Mouse (Mus musculus): ENCODE measurements around the gene 1600014C23Rik. TPM values are rescaled to one million over a fixed set of nuclear protein-coding genes. Genes with fewer than 3 reads are reported as not detected.
A peak's percentile ranks its signal among the peaks of the same experiment; 100 is the strongest.

1600014C23Rik gene
- polyA plus RNA-seq, 1 experiment from 2014 or later: not detected

DNA sequence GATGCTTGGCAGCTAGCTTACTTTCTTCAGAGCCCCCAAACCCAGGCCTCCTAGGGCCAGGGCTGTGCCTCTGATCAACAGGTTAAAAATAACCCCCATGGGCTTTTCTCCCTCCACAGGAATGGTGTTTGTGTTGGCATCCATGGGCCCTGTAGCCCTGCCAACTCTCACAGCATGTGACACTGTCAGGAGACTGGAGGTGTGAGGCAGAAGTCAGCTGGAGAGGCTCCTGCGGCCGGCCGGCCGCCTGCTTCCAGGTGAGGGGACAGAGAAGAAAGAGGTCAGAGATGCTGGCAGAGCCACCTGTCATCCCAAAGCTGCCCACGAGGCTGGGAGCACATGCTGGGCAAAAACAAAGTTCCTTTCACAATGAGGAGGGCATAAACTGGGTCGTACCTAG is 15.5 kb upstream of the 1600014C23Rik start:
- Histone ChIP-seq H3K27me3 (replicated peaks) (peaks cover 6% of the 10 kb centered on the region; the same call in 1 of the 2 replicates), H3K4me3 (no peak overlapping the region), H3K9ac (no peak overlapping the region), H3K4me2 (0 out of 2 replicates have a peak overlapping the region, but pooled peaks have one; percentile 62), H3K36me3 (no peaks in the 10 kb centered on the region), H3K27ac (peak overlapping the region; percentile 90; the same call in 1 of the 2 replicates), H3K9me3 (replicated peaks) (no peaks in the 10 kb centered on the region), H3K4me1 (peaks cover 66% of the 10 kb centered on the region)
- 69% methylated on average over 6 of the region's 6 CpGs for WGBS (ENCODE audit: insufficient replicate concordance)
- ATAC-seq: no peak

DNA sequence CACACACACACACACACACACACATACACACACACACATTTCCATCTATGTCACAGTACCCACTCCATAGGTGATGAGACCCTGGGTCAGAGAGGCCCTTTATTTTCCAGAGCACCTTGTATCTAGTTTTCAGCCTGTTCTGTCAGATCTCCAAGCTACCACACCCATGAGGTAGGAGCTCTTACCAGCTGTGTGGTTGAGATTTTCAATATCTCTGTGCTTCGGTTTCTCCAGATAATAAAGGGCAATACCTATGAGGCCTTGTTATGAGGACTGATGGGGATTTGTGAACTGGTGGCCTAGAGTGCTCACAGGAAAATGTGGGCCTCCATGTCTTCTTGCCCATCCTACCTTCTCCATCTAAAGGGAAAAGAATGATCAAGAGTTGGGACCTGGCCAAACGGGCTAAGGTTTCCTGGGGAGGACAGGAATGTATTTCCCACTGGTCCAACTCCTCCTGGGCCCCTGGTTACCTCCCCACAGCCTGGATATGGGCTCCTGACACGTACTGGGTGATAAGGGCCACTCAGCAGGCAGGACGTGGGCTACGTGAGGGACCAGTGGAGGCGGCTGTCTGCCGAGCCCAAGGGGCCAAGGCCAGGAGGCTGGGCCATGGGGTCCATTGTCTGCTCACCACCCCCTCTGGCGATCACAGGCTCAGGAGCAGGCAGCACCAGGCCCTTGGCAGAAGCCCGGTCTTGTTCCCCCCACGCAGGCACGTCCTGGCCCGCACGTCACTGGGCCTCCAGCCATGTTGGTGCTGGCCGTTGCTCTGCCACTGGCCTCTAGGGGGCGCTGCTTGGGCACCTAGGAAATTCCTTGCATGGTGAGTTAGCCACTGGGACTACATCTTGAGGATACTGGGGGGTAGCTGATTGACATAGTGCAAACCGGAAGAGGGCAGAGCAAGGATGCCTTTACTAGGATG is 14.5 kb upstream of the 1600014C23Rik start:
- peak; percentile 82 for ATAC-seq
- Histone ChIP-seq H3K36me3 (no peaks in the 10 kb centered on the region), H3K27me3 (replicated peaks) (peaks cover 6% of the 10 kb centered on the region; the same call in 1 of the 2 replicates), H3K4me3 (peak overlapping the region; percentile 27; the same call in 1 of the 2 replicates), H3K27ac (peak overlapping the region; percentile 90), H3K4me2 (peak overlapping the region; percentile 62), H3K9ac (peak overlapping the region; percentile 59), H3K9me3 (replicated peaks) (no peaks in the 10 kb centered on the region), H3K4me1 (peaks cover 75% of the 10 kb centered on the region)
- WGBS (ENCODE audit: insufficient replicate concordance): 37% methylated on average over 16 of the region's 16 CpGs

DNA sequence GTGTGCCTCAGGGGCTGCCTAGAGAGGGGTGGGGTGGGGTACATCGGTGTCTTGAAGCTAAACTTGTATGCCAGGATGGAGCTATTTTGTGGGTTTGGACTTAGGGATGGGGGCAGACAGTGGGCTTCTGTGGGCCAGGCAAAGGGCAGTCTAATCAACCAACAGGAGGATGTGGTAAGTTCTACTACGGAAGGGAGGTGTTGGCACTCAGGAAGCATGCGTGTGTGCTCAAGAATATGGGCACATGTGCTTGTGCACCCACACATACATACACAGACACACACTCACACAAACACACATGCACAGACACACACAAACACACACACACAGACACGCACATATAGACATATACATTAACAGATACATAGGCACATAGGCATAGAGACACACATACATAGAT is 13.6 kb upstream of the 1600014C23Rik start:
- no peak for ATAC-seq
- Histone ChIP-seq H3K9ac (peak overlapping the region; percentile 59), H3K27me3 (replicated peaks) (peaks cover 5% of the 10 kb centered on the region; the same call in 1 of the 2 replicates), H3K4me3 (no peak overlapping the region), H3K36me3 (no peaks in the 10 kb centered on the region), H3K27ac (peak overlapping the region; percentile 90), H3K4me1 (peaks cover 76% of the 10 kb centered on the region), H3K9me3 (replicated peaks) (no peaks in the 10 kb centered on the region), H3K4me2 (peak overlapping the region; percentile 62)
- 49% methylated on average over 4 of the region's 4 CpGs for WGBS (ENCODE audit: insufficient replicate concordance)

DNA sequence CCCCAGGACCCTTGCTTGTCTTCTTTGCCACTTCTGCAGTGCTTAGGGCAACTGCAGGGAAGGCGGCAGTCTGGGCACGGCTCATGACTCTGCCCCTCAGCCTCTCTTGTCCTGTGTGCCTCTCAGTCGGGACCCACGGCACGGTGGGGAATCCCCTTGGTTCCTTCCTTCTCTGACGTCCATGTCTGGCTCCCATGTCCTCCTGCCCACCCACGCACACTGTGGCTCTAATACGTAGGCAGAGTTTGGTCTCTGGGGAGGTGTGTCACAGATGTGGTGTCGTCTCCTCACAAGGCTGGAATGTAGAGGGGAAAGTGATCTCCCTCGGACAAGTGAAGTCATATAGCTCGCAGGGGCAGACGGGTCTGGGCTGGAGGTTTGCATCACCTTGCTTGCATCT is 13.1 kb upstream of the 1600014C23Rik start:
- Histone ChIP-seq H3K9ac (no peak overlapping the region), H3K27ac (peak overlapping the region; percentile 90), H3K4me2 (peak overlapping the region; percentile 62; the same call in 1 of the 2 replicates), H3K36me3 (no peaks in the 10 kb centered on the region), H3K27me3 (replicated peaks) (no peaks in the 10 kb centered on the region), H3K9me3 (replicated peaks) (no peaks in the 10 kb centered on the region), H3K4me3 (no peak overlapping the region), H3K4me1 (peaks cover 76% of the 10 kb centered on the region)
- WGBS (ENCODE audit: insufficient replicate concordance): 52% methylated on average over 12 of the region's 12 CpGs
- no peak for ATAC-seq

- Histone ChIP-seq H3K27ac (peak overlapping the region; percentile 70), H3K9ac (no peak overlapping the region), H3K4me1 (peaks cover 81% of the 10 kb centered on the region), H3K4me3 (no peak overlapping the region), H3K27me3 (replicated peaks) (no peaks in the 10 kb centered on the region), H3K36me3 (no peaks in the 10 kb centered on the region), H3K4me2 (peak overlapping the region; percentile 37), H3K9me3 (replicated peaks) (no peaks in the 10 kb centered on the region)
- WGBS (ENCODE audit: insufficient replicate concordance): 74% methylated on average over 2 of the region's 2 CpGs
- peak; percentile 66 for ATAC-seq
Measured at GRCm38 (mm10) chr17:45745629-45746028, 12.0 kb upstream of the 1600014C23Rik start.

DNA sequence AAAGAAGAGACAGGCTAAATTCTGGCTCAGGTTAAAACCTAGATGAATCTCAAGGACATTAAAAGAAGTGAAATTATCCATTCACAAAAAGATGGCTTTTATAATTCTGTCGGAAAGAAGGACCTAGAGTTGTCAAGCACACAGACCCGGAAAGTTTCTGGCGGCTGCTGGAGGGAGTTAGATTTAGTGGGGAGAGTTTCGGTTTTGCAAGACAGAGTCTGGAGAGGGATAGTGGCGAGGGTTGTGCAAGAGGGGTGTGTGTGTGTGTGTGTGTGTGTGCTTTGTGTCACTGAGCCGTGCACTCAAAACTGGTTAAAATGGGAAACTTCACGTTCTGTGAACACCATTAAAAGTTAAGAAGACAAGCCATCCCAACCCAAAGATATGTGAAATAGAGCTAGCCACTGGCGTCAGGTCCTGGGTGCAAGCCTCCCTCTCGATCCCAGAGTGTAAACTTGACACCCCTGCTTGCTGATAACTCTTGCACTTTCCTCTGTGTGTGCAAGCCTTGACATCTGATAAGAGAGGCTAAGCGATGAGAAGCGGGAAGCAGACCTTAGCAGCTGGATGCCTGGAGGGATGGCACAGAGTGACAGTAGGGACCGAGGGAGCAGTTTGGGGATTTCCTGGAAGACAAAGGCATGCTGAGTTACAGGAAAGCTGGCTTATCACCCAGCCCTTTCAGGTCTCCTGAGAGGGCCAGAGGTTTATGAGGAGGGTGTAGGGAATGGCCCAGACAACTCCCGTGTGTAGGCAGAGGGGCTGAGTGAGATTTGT is 8.9 kb upstream of the 1600014C23Rik start:
- no peaks in the 10 kb centered on the region; the same call in 1 of the 2 replicates for H3K27me3 ChIP-seq (replicated peaks)
- H3K9ac ChIP-seq: peak overlapping the region; percentile 55
- peaks cover 64% of the 10 kb centered on the region for H3K4me1 ChIP-seq
- peak overlapping the region; percentile 53 for H3K4me2 ChIP-seq
- ATAC-seq: peak; percentile 80
- H3K4me3 ChIP-seq: peak overlapping the region; percentile 6; the same call in 1 of the 2 replicates
- peak overlapping the region; percentile 79 for H3K27ac ChIP-seq
- no peaks in the 10 kb centered on the region for H3K36me3 ChIP-seq
- H3K9me3 ChIP-seq (replicated peaks): no peaks in the 10 kb centered on the region
- WGBS (ENCODE audit: insufficient replicate concordance): 30% methylated on average over 13 of the region's 13 CpGs

GRCm38 (mm10) chr17:45737078-45737601 is 3.5 kb upstream of the 1600014C23Rik start:
- peaks cover 54% of the 10 kb centered on the region for H3K4me1 ChIP-seq
- peak overlapping the region; percentile 89 for H3K27ac ChIP-seq
- no peaks in the 10 kb centered on the region for H3K9me3 ChIP-seq (replicated peaks)
- H3K36me3 ChIP-seq: no peaks in the 10 kb centered on the region
- peak overlapping the region; percentile 80 for H3K4me2 ChIP-seq
- WGBS (ENCODE audit: insufficient replicate concordance): 7% methylated on average over 10 of the region's 10 CpGs
- ATAC-seq: peak; percentile 64
- peak overlapping the region; percentile 73 for H3K9ac ChIP-seq
- H3K4me3 ChIP-seq: peak overlapping the region; percentile 64
- H3K27me3 ChIP-seq (replicated peaks): peaks cover 27% of the 10 kb centered on the region

DNA sequence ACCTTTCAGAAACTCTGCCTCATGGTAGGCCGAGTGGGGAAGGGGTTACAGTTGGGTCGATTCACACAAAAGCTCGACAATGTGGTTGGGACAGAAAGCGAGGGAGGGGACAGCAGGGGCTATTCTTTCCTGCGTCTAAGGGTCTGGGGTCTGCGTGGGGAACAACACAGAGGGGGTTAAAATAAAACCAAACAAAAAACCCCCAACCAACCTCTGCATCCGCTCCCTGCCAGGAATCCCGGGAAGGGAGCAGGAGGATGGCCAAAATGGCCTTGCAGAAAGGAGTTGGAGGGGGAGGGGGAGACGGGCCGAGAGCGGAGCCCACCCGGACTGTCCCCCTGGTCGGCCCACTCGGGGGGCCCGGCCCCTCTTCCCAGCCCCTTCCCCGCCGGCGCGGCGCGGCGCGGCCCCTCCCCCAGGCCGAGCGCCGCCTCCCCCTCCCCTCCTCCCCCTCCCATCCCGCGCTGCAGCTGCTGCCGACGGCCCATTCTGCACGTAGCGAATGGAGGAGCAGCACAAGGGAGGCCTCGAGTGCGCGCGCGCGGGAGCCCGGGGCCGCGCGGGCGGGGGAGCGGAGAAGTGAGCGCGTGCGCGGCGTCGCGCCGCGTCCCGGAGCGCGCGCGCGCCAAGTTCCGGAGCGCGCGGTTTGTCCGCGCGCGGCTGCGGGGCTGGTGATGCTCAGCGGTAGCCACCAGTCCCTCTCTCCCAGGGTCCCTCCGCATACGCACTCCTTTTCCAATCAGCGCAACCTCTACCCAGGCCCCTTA is 2.9 kb upstream of the 1600014C23Rik start:
- peak overlapping the region; percentile 64 for H3K4me3 ChIP-seq
- peak overlapping the region; percentile 80 for H3K4me2 ChIP-seq
- H3K36me3 ChIP-seq: no peaks in the 10 kb centered on the region
- under 1% methylated on average over 66 of the region's 72 CpGs for WGBS (ENCODE audit: insufficient replicate concordance)
- ATAC-seq: peak; percentile 64
- H3K27me3 ChIP-seq (replicated peaks): peaks cover 34% of the 10 kb centered on the region
- no peaks in the 10 kb centered on the region for H3K9me3 ChIP-seq (replicated peaks)
- H3K4me1 ChIP-seq: peaks cover 50% of the 10 kb centered on the region
- peak overlapping the region; percentile 73 for H3K9ac ChIP-seq
- peak overlapping the region; percentile 89 for H3K27ac ChIP-seq

DNA sequence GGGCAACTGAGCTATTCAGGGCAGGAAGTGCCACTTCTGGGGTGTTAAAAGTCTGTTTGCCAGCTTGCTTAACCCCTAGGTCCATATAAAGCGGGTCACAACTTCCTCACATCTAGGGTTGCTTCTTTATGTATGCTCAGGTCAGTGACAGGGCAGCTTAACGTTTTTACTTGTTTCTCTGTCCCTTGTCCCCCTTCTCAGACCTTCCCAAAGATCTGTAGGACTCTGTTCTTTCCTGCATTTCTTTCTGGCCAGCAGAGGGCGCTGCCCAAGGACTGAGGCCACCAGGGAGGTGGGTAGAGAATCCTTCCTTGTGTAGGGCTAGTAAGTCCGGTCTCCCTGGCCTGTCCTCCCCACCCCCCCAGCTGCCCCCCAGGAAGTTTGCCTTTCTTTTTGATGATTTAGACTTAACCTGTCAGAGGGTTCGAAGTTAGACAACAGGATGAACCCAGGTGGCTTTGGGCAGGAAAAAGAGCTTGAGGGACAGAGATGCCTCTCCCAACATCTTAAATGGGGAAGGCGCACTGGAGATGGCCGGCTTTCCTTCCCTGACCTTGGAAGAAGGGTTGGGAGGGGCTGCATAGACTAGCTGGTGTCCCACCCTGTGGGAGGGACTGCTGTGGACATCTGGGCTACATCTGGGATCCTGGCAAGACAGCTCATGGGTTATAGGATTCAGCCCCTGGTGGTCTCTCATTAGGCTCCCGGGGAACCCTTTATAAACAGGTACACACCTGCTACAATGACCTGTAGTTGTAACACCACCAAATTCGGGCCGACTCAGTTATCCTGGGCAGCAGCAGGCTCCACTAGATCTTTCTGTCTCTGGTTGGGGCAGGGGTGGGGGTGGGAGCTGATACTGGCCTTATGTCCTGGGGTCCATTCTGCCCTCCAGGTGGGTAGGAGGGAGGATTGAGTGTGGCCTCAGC is 2.0 kb upstream of the 1600014C23Rik start:
- H3K36me3 ChIP-seq: no peaks in the 10 kb centered on the region
- peak overlapping the region; percentile 80 for H3K4me2 ChIP-seq
- peak; percentile 61 for ATAC-seq
- peaks cover 37% of the 10 kb centered on the region for H3K27me3 ChIP-seq (replicated peaks)
- H3K9me3 ChIP-seq (replicated peaks): no peaks in the 10 kb centered on the region
- H3K4me1 ChIP-seq: peaks cover 46% of the 10 kb centered on the region
- H3K27ac ChIP-seq: peak overlapping the region; percentile 89
- peak overlapping the region; percentile 73 for H3K9ac ChIP-seq
- H3K4me3 ChIP-seq: peak overlapping the region; percentile 64
- WGBS (ENCODE audit: insufficient replicate concordance): 9% methylated on average over 10 of the region's 10 CpGs

- Histone ChIP-seq H3K36me3 (no peaks in the 10 kb centered on the region), H3K9ac (peak overlapping the region; percentile 60; the same call in 1 of the 2 replicates), H3K9me3 (replicated peaks) (no peaks in the 10 kb centered on the region), H3K4me2 (peak overlapping the region; percentile 80; the same call in 1 of the 2 replicates), H3K27me3 (replicated peaks) (peaks cover 45% of the 10 kb centered on the region), H3K4me3 (no peak overlapping the region), H3K4me1 (peaks cover 46% of the 10 kb centered on the region), H3K27ac (peak overlapping the region; percentile 89)
- no peak; the same call in 1 of the 2 replicates for ATAC-seq
- WGBS (ENCODE audit: insufficient replicate concordance): 54% methylated on average over 4 of the region's 4 CpGs
Measured at GRCm38 (mm10) chr17:45734881-45735280, 1.2 kb upstream of the 1600014C23Rik start.

All from liver, embryonic 12.5 days (tissue).